Comparison of ENCODE assay signal across 18 mouse cellular contexts in the genomic region with DNA sequence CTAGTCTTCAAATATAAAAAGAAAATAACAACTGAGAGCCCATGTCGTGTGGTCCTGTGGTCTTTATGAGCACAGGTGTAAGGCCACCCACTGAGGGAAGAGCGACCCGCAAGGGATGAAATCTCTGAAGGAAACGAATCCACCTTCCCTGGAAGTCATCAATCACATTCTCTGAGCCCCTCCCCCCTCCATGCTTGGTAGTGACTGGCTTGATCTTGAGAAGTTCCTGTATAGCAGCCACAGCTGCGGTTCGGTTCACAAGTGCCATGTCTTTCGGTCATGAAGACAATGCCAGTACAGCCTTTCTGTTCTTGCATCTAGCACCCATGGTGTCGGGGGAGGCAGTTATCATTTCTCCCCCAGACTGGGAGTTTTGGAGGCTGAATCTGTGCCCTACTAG. TPM values are rescaled to one million over a fixed set of nuclear protein-coding genes. Genes with fewer than 3 reads are reported as not detected.
"Had no signal": no experiment of that assay in that cellular context is flagged by ENCODE, and none has a peak within 500 bp of the region (broad histone marks: within the 10 kb centered on the region; RNA-seq: fewer than 3 reads in every experiment).

No protein-coding gene starts in this region.

- H3K4me2 ChIP-seq: limb, embryonic 13.5 days; liver, embryonic 15.5 days; neural tube, embryonic 12.5 days had no signal

- H3K9me3 ChIP-seq: limb, embryonic 13.5 days; liver, embryonic 15.5 days; midbrain, embryonic 10.5 days; neural tube, embryonic 12.5 days had no signal

- H3K4me3 ChIP-seq: limb, embryonic 13.5 days; liver, embryonic 15.5 days; midbrain, embryonic 10.5 days; neural tube, embryonic 12.5 days had no signal

- H3K4me1 ChIP-seq: limb, embryonic 13.5 days; liver, embryonic 15.5 days; midbrain, embryonic 10.5 days; neural tube, embryonic 12.5 days had no signal

- ATAC-seq: lung, postnatal 0 days had no signal

- H3K9ac ChIP-seq: limb, embryonic 13.5 days; liver, embryonic 15.5 days; neural tube, embryonic 12.5 days had no signal

- H3K27me3 ChIP-seq: limb, embryonic 13.5 days; liver, embryonic 15.5 days; neural tube, embryonic 12.5 days had no signal

- H3K27ac ChIP-seq: kidney, postnatal 0 days; limb, embryonic 13.5 days; liver, embryonic 15.5 days; midbrain, embryonic 10.5 days; neural tube, embryonic 12.5 days had no signal

- DNase-seq: kidney, adult 11 months; kidney, adult 9 months; kidney, postnatal 36 days; layer of hippocampus, adult 9-11 months; layer of hippocampus, postnatal 36 days; left cerebral cortex, postnatal 4 days; lung, adult 2 months; lung, postnatal 36 days; midbrain, embryonic 14.5 days; retina, postnatal 1 day; right cerebral cortex, postnatal 4 days; spleen, adult 18-20 months had no signal

- H3K36me3 ChIP-seq: limb, embryonic 13.5 days; liver, embryonic 15.5 days; midbrain, embryonic 10.5 days; neural tube, embryonic 12.5 days had no signal

RNA-seq across cellular contexts. Expression of gene Slc9a2, which starts 57.3 kb away (rescaled TPM):
- polyA plus RNA-seq: neural tube, embryonic 12.5 days had no signal
